Mouse (Mus musculus) heart, embryonic 11.5 days (tissue): ENCODE measurements at regions not wholly inside any gene's neighbourhood (a gene's known extent, or its start where the extent isn't known, plus 50 kb on each side); places are given as distances from the start of the nearest gene placed in this dataset.
"Not testable (repeated sequence)": the region's sequence is repeated elsewhere in the genome, so short reads cannot be mapped to it uniquely, and the experiment has no call there.

Experiments
- ATAC-seq: fragments of 200-750 bp; cut with Nextera tagmentation; replicated peaks from 2 replicates; pipeline ENCODE4 v1.8.0; 2017; ENCODE audit warnings: moderate library complexity; ENCODE audit not compliant: insufficient number of reproducible peaks, low FRiP score, low TSS enrichment
- H3K27ac ChIP-seq: fragments of 300-500 bp; sonication (generic); 2 replicates; pipeline ENCODE4 v1.5.1; 2014; ENCODE audit warnings: mild to moderate bottlenecking, low read depth, low read length
- H3K27me3 ChIP-seq: fragments of 300-500 bp; sonication (generic); 2 replicates; pipeline ENCODE4 v1.6.1; 2014; ENCODE audit warnings: mild to moderate bottlenecking, low read length, mixed read lengths; ENCODE audit not compliant: control insufficient read depth, insufficient read depth
- H3K36me3 ChIP-seq: fragments of 300-500 bp; sonication (generic); 2 replicates; pipeline ENCODE4 v1.6.1; 2014; ENCODE audit warnings: mild to moderate bottlenecking, low read length, moderate library complexity, mixed read lengths; ENCODE audit not compliant: control insufficient read depth, insufficient read depth
- H3K4me1 ChIP-seq: fragments of 300-500 bp; sonication (generic); 2 replicates; pipeline ENCODE4 v1.6.1; 2014; ENCODE audit warnings: low read length; ENCODE audit not compliant: control insufficient read depth, insufficient read depth
- H3K4me2 ChIP-seq: fragments of 300-500 bp; sonication (generic); 2 replicates; pipeline ENCODE4 v1.6.1; 2014; ENCODE audit warnings: mild to moderate bottlenecking, moderate library complexity
- H3K4me3 ChIP-seq: fragments of 300-500 bp; sonication (generic); 2 replicates; pipeline ENCODE4 v1.5.1; 2014; ENCODE audit warnings: low read depth, low read length
- H3K9ac ChIP-seq: fragments of 300-500 bp; sonication (generic); 2 replicates; pipeline ENCODE4 v1.6.1; 2014; ENCODE audit warnings: mild to moderate bottlenecking, low read depth, low read length, moderate library complexity
- H3K9me3 ChIP-seq: fragments of 300-500 bp; sonication (generic); replicated peaks from 2 replicates; pipeline ENCODE4 v1.6.1; 2016; ENCODE audit warnings: low read length; ENCODE audit not compliant: control insufficient read depth
- WGBS: fragments of 180-500 bp; shearing (Covaris S2); extraction: QIAGEN DNeasy Blood & Tissue Kit; methylation state at CpG from one replicate; pipeline ENCODE4 v1.1.7; 2014; ENCODE audit not compliant: insufficient replicate concordance; 5-methylcytosine and 5-hydroxymethylcytosine counted together

DNA sequence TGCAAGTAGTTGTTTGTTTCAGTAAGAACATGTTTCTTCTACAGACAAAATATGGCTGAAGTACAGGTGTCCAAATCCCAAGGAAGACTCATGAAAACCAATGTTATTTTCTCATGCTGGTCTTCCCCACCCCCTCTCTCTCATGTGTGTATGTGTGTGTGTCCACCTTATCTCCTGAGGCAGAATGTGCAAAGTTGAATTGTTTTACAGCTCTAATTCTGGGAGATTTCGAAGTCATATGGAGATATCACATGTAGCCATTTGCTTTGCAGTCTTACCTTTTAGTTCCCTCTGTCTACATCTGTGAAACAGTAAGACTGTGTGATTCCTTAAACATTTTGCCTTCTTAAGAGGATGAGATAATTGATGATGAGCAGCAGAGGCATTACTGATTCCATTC lies 582.8 kb downstream of the Anxa1 start:
- H3K4me2 ChIP-seq, result no peak overlapping the region
- WGBS, result 77% methylated on average over 1 of the region's 1 CpGs
- no peaks in the 10 kb centered on the region for H3K9me3 ChIP-seq
- H3K4me1 ChIP-seq, result no peaks in the 10 kb centered on the region
- no peak overlapping the region for H3K9ac ChIP-seq
- no peak overlapping the region for H3K4me3 ChIP-seq
- no peak for ATAC-seq
- no peaks in the 10 kb centered on the region for H3K36me3 ChIP-seq
- H3K27me3 ChIP-seq, result no peaks in the 10 kb centered on the region
- H3K27ac ChIP-seq, result no peak overlapping the region

DNA sequence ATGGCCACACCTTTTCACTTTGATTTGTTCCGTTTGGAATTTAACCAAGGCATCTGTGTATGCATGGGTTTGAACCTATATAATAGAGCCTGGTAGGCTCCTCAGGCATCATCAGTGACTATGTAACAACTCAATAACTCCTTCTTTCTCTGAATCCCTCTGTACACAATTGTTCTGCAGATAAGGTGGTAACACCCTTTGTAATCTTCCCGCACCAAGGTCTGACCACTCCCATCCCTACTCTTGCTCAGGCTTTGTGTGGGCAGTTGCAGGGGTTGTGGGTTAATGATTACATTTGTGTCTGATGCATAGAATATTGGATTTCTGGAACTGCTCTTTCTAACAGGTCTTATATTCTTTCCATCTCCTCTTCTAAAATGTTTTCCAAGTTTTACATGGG lies 596.9 kb downstream of the Anxa1 start:
- WGBS, result 79% methylated on average over 2 of the region's 2 CpGs
- Histone ChIP-seq H3K36me3 (no peaks in the 10 kb centered on the region), H3K9ac (no peak overlapping the region), H3K4me1 (no peaks in the 10 kb centered on the region), H3K27me3 (no peaks in the 10 kb centered on the region), H3K4me2 (no peak overlapping the region), H3K9me3 (no peaks in the 10 kb centered on the region), H3K4me3 (no peak overlapping the region), H3K27ac (no peak overlapping the region)
- ATAC-seq, result peak; percentile 77

DNA sequence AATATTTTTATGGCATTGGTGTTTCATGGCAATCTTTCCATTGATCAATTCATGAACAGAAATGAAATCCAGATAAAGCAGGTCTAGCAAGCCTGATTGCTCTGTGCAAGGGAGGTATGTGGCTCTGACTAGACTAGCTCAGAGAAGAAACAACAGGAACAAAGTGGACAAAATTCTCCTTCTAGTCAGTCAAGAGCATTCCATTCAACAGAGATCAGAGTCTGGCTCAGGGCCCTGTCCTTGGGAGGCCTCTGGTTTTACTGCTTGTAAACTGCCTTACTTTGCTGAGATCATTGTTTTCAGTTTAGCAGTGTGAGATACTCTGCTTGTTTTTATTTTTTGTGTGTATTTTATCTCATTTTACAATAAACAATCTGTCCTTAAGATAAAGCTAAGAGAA lies 607.2 kb downstream of the Anxa1 start:
- no peaks in the 10 kb centered on the region for H3K4me1 ChIP-seq
- H3K4me2 ChIP-seq, result no peak overlapping the region
- no peaks in the 10 kb centered on the region for H3K9me3 ChIP-seq
- H3K27ac ChIP-seq, result no peak overlapping the region
- ATAC-seq, result 0 out of 2 replicates have a peak, but pooled peaks have one; percentile 31
- H3K9ac ChIP-seq, result no peak overlapping the region
- no peaks in the 10 kb centered on the region for H3K27me3 ChIP-seq
- no peaks in the 10 kb centered on the region for H3K36me3 ChIP-seq
- no peak overlapping the region for H3K4me3 ChIP-seq

DNA sequence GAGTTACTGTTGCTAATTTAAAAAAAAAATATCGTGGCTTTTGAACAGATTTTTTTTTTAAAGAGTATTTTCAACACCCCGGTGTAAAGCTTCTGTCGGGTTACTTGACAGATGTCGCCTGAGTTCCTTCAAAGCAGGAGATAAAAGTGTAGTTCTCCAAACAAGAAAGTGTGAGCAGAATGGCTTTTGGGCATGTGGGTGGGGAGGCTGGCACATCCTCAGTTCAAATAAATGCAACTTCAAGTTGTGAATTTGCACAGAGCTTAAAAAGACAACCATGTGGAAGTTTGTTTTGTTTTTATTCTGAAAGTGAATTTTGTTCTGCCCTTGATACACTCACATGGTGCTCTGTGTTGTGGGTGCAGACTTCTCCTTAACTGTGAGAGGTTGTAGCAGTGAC lies 612.9 kb downstream of the Anxa1 start:
- Histone ChIP-seq H3K9me3 (no peaks in the 10 kb centered on the region), H3K27me3 (no peaks in the 10 kb centered on the region), H3K36me3 (no peaks in the 10 kb centered on the region), H3K4me2 (no peak overlapping the region), H3K9ac (no peak overlapping the region), H3K27ac (no peak overlapping the region), H3K4me1 (no peaks in the 10 kb centered on the region), H3K4me3 (no peak overlapping the region)
- WGBS, result 30% methylated on average over 4 of the region's 4 CpGs
- no peak for ATAC-seq

DNA sequence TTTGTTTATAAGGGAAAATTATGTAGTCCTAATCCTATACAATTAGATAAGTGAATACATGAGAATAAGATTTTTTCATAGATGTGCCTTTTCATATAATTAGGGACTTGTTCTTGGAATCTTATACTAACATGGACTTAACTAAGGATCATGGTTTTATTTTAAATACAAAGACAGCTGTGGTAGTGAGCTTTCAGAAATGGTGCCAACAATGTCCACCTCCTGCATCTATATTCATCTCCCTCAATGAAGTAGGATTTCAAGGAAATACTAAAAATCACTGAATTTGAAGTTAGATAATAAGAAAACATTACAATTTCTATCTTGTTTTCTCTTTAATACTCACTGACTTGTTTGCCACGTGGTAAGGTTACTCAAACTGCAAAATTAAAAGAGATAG lies 619.8 kb downstream of the Anxa1 start:
- H3K27ac ChIP-seq, result no peak overlapping the region
- no peak for ATAC-seq
- H3K4me1 ChIP-seq, result no peaks in the 10 kb centered on the region
- WGBS, result 49% methylated on average over 1 of the region's 1 CpGs
- no peaks in the 10 kb centered on the region for H3K27me3 ChIP-seq
- H3K4me3 ChIP-seq, result no peak overlapping the region
- H3K9ac ChIP-seq, result no peak overlapping the region
- H3K4me2 ChIP-seq, result no peak overlapping the region
- H3K9me3 ChIP-seq, result no peaks in the 10 kb centered on the region
- H3K36me3 ChIP-seq, result no peaks in the 10 kb centered on the region

DNA sequence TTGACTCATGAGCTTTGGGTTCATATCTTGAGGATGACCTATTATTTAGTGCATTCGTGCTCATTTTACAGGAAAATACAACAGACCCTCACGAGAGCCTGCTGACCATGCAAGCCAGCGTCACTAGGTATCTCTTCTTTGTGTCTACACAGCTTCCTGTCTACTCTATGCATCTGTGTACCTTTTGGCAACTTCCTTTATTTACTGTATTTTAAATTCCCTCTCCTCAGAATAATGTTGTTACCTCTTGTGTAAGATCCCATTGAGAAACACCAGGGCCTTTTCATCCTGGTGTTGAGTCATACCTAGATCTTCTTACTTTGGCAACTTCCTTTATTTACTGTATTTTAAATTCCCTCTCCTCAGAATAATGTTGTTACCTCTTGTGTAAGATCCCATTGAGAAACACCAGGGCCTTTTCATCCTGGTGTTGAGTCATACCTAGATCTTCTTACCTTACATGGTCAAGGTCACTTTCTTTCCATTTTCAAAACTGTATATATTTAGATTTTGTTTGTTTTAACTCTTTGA lies 639.1 kb upstream of the Rorb start:
- H3K4me1 ChIP-seq, H3K9ac ChIP-seq, H3K4me3 ChIP-seq, H3K9me3 ChIP-seq, H3K27ac ChIP-seq, H3K27me3 ChIP-seq, ATAC-seq, H3K4me2 ChIP-seq, H3K36me3 ChIP-seq: not testable (repeated sequence)
- WGBS, result 83% methylated on average over 3 of the region's 3 CpGs

DNA sequence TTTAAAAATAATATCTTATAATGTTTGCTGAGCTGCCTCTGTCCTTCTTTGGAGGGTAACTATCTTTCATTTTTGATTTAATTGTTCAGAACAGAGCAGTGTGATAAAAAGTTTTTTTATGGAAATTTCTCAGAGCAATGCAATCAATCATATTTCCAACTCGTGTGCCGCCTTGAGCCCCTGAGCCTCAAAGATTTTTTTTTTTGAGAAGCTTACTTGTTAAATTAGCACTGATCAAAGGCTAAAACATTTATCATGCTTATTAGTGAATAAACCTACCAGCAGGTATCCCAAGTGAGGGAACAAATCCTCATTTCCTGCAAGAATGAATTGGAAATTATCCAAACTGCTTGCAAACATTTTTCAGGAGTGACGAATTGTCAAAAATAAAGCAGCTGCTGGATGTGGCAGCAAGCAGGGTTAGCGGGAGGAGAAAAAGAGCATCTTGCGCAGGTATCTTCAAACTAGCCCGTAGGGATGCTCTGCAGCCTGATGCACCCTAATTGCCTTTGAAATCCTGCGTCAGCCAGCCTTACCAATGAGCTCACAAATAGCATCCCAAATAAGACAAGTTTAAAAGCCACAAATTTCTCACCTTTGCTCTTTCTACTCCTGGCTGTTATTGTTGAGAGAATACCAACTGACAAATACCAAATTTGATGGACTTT lies 637.0 kb upstream of the Rorb start:
- H3K4me1 ChIP-seq, result no peaks in the 10 kb centered on the region
- no peak overlapping the region for H3K27ac ChIP-seq
- no peak overlapping the region for H3K9ac ChIP-seq
- 70% methylated on average over 7 of the region's 7 CpGs for WGBS
- H3K4me3 ChIP-seq, result no peak overlapping the region
- ATAC-seq, result no peak
- no peaks in the 10 kb centered on the region for H3K9me3 ChIP-seq
- no peaks in the 10 kb centered on the region for H3K27me3 ChIP-seq
- H3K4me2 ChIP-seq, result no peak overlapping the region
- H3K36me3 ChIP-seq, result no peaks in the 10 kb centered on the region

DNA sequence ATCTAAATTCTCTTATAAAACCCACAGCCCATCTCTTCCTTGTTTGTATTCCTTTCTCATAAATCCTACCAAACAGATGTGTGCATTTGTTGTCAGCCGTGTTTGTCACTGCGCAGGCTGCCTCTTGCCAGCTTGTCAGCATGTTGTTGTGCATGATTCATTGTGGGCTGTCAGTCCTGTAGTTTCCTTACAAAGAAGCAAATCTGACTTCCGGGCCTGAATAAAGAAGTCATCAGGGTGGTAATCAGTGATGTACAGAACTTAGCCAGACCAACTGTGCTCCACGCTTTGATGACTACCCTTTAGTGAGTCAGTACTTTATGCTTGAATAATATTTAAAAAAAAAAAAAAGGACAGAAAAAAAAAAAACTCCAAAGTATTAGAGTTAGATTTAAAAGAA lies 608.9 kb upstream of the Rorb start:
- Histone ChIP-seq H3K27me3 (no peaks in the 10 kb centered on the region), H3K4me2 (no peak overlapping the region), H3K9me3 (no peaks in the 10 kb centered on the region), H3K4me3 (no peak overlapping the region), H3K36me3 (no peaks in the 10 kb centered on the region), H3K4me1 (no peaks in the 10 kb centered on the region), H3K27ac (no peak overlapping the region), H3K9ac (no peak overlapping the region)
- no peak for ATAC-seq
- WGBS, result 78% methylated on average over 4 of the region's 4 CpGs
